Mouse (Mus musculus) midbrain, embryonic 12.5 days (tissue): ENCODE results near the gene B4galt1. TPM values are rescaled to one million over a fixed set of nuclear protein-coding genes. Genes with fewer than 3 reads are reported as not detected.

Experiments
- ATAC-seq: fragments of 200-750 bp; cut with Nextera tagmentation; 2 replicates; pipeline ENCODE4 v1.8.0; 2017; ENCODE audit warnings: low read depth, moderate TSS enrichment, moderate library complexity; ENCODE audit not compliant: low FRiP score
- H3K27ac ChIP-seq: fragments of 300-500 bp; sonication (generic); replicated peaks from 2 replicates; pipeline ENCODE4 v1.5.1; 2016; ENCODE audit warnings: mild to moderate bottlenecking
- H3K27me3 ChIP-seq: fragments of 300-500 bp; sonication (generic); 2 replicates; pipeline ENCODE4 v1.6.1; 2016; ENCODE audit warnings: mild to moderate bottlenecking
- H3K36me3 ChIP-seq: fragments of 300-500 bp; sonication (generic); 2 replicates; pipeline ENCODE4 v1.6.1; 2016
- H3K4me1 ChIP-seq: fragments of 300-500 bp; sonication (generic); 2 replicates; pipeline ENCODE4 v1.6.1; 2016
- H3K4me2 ChIP-seq: fragments of 300-500 bp; sonication (generic); replicated peaks from 2 replicates; pipeline ENCODE4 v1.6.1; 2016; ENCODE audit warnings: mild to moderate bottlenecking, moderate library complexity
- H3K4me3 ChIP-seq: fragments of 300-500 bp; sonication (generic); 2 replicates; pipeline ENCODE4 v1.5.1; 2016; ENCODE audit warnings: mild to moderate bottlenecking
- H3K9ac ChIP-seq: fragments of 300-500 bp; sonication (generic); replicated peaks from 2 replicates; pipeline ENCODE4 v1.6.1; 2016; ENCODE audit warnings: mild to moderate bottlenecking, moderate library complexity
- H3K9me3 ChIP-seq: fragments of 300-500 bp; sonication (generic); 2 replicates; pipeline ENCODE4 v1.6.1; 2016; ENCODE audit warnings: mild to moderate bottlenecking
- WGBS: fragments of 180-500 bp; shearing (Covaris S2); methylation state at CpG from one replicate; pipeline ENCODE4 v1.1.7; 2016; 5-methylcytosine and 5-hydroxymethylcytosine counted together
- polyA plus RNA-seq: library from polyadenylated mRNA; unstranded; fragments of >200 nt; fragmentation: Nextera tagmentation; extraction: Ambion mirVana; gene quantifications from 2 replicates; pipeline ENCODE4 v1.2.1, GENCODE M21; 2016

The B4galt1 gene
- polyA plus RNA-seq, 1 experiment from 2014 or later, result 15.2 TPM

DNA sequence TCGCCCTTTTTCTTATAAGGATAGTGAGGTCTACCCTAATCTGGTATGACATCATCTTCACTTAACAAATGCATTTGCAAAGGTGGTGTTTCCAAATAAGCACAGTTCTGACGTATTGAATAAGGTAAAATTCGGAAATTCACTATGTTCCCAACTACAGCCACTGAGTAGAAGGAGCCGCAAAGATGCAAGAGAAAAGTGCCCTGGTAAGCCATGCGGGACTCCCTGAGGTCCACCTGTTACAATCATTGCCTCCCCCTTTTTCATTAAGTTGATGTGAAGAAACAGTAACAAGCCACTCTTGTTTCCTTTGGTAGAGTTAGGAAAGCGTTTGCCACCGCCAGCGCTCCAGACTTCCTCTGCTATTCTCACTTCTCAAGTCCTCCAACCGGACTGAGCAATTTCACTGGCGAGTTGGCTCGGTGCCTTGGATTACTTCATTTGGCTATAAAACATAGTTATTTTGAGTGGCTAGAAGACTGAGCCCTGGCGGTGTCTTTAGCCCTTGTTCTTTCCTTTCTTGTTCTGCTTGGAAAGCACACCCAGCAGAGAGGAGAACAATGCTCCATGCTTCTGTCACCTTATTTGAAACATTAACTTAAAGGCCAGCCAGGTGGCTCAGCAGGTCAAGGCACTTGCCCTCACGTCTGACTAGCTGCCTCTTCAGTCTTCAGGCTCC, 14.9 kb upstream of the B4galt1 start:
- no peaks in the 10 kb centered on the region for H3K36me3 ChIP-seq
- no peak overlapping the region for H3K4me3 ChIP-seq
- no peak for ATAC-seq
- H3K9ac ChIP-seq, result no peak overlapping the region
- no peak overlapping the region for H3K27ac ChIP-seq
- no peaks in the 10 kb centered on the region for H3K27me3 ChIP-seq
- no peaks in the 10 kb centered on the region for H3K4me1 ChIP-seq
- no peak overlapping the region for H3K4me2 ChIP-seq
- no peaks in the 10 kb centered on the region for H3K9me3 ChIP-seq
- WGBS, result 82% methylated on average over 13 of the region's 13 CpGs

DNA sequence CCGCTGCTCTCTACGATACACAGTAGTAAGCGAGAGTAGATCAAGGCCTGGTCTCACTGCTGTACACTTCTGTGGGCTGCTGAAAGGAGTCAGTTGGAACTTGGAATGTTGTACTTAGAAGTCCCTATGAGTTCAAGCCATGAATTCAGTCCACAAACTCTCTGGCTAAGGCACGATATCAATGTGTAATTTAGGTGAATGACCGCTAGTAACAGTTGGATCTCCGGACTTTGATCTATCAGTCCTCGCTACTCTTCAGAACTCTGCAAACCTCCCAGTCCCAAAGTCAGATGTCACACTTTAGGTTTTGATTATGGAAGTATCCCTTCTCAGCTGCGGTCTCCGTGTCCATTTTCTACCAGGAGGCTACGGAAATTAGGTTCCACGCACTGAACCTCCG, 10.6 kb upstream of the B4galt1 start:
- ATAC-seq, result no peak
- WGBS, result 96% methylated on average over 12 of the region's 12 CpGs
- no peaks in the 10 kb centered on the region for H3K27me3 ChIP-seq
- no peaks in the 10 kb centered on the region for H3K9me3 ChIP-seq
- H3K27ac ChIP-seq, result no peak overlapping the region
- no peak overlapping the region for H3K4me3 ChIP-seq
- H3K4me2 ChIP-seq, result no peak overlapping the region
- H3K36me3 ChIP-seq, result no peaks in the 10 kb centered on the region
- H3K4me1 ChIP-seq, result no peaks in the 10 kb centered on the region
- H3K9ac ChIP-seq, result no peak overlapping the region

DNA sequence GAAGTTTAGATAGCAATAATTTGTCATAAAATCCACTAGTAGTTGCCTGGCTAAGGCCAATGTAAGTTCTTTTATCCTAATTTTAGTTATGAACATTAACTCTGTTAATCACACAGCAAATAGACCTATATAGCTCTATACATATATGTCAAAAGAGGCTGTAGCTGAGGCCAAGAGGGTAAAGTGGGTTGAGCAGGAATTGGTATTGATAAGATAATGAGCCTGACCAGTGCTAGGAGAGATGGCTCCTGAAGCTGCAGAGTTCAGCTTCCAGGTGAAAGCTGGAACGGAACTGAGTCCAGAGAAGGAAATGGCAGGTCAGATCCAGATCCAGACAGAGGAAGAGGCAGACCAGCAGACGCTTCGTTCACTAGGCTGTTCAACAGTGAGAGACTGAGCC, 9.5 kb upstream of the B4galt1 start:
- Histone ChIP-seq H3K9me3 (no peaks in the 10 kb centered on the region), H3K4me1 (no peaks in the 10 kb centered on the region), H3K36me3 (no peaks in the 10 kb centered on the region), H3K4me2 (no peak overlapping the region), H3K9ac (no peak overlapping the region), H3K27ac (no peak overlapping the region), H3K4me3 (no peak overlapping the region), H3K27me3 (no peaks in the 10 kb centered on the region)
- ATAC-seq, result no peak
- WGBS, result 73% methylated on average over 3 of the region's 3 CpGs

DNA sequence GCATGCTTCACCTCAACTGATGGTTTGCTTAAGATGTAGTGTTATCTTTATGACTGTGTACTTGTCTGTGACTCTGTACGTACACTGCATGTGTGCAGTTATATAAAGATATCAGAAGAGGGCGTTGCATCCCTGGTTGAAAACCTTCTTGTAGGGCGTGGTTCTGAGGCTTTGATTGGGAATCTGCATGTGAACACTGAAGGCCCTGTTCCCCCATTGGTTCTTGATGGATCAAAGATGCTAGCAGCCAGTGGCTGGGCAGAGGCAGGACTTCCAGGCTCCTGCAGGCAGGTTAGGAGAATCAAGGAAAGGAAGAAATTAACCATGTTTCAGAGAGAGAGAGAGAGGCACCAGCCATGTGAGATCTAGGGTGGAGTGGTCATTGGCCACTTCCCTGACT, 7.3 kb upstream of the B4galt1 start:
- Histone ChIP-seq H3K4me2 (no peak overlapping the region), H3K9me3 (no peaks in the 10 kb centered on the region), H3K9ac (no peak overlapping the region), H3K27ac (no peak overlapping the region), H3K4me3 (no peak overlapping the region), H3K4me1 (no peaks in the 10 kb centered on the region), H3K36me3 (no peaks in the 10 kb centered on the region), H3K27me3 (no peaks in the 10 kb centered on the region)
- WGBS, result 77% methylated on average over 3 of the region's 3 CpGs
- no peak for ATAC-seq

DNA sequence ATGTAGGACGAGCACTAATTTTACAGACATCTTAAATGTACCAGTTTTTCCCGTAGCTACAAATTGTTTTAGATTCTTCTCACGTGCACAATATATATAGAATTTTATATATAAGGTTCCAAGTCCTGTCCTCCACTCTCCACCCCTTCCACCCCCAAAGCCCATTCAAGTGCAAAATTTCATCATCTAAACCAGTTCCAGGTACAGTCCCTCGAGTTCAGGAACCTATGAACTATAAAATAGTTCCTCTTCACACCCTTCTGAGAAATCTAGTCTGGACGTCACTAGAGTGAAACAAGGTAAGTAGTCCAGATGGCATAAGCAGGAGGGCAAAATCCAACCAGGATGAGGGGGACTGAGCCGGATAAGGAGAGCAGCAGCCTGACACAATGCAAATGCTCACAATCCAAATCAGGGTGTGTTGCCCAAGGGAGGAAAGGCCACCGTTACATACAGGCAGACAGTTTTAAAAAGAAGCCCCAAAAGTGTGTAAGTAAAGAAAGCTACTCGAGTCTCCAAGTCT, 4.1 kb upstream of the B4galt1 start:
- no peaks in the 10 kb centered on the region for H3K9me3 ChIP-seq
- 85% methylated on average over 8 of the region's 8 CpGs for WGBS
- H3K9ac ChIP-seq, result no peak overlapping the region
- no peak overlapping the region for H3K4me3 ChIP-seq
- no peak overlapping the region for H3K27ac ChIP-seq
- peaks cover 10% of the 10 kb centered on the region for H3K4me1 ChIP-seq
- H3K4me2 ChIP-seq, result no peak overlapping the region
- no peak for ATAC-seq
- H3K36me3 ChIP-seq, result no peaks in the 10 kb centered on the region
- no peaks in the 10 kb centered on the region for H3K27me3 ChIP-seq

DNA sequence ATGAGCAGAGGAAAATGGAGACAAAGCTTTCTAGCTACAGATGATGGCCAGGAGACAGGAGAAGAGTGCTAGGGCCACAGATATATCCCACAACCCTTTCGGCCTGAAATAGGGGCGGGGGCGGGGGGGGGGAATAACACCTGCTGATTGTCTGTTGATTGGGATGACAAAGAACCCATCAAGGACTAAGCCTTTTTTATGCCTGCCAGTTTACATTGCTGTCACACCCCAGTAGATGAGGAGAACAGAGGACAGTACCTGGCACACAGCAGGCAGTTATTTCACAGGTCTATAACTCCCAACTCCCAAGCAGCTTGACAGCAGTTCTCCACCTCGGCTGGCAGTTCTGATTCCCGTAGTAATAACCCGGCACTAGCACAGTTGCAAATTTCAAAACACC, 2.8 kb upstream of the B4galt1 start:
- Histone ChIP-seq H3K4me3 (no peak overlapping the region), H3K9ac (no peak overlapping the region), H3K4me2 (no peak overlapping the region), H3K27ac (no peak overlapping the region), H3K9me3 (no peaks in the 10 kb centered on the region), H3K36me3 (no peaks in the 10 kb centered on the region), H3K4me1 (peaks cover 23% of the 10 kb centered on the region), H3K27me3 (no peaks in the 10 kb centered on the region)
- no peak for ATAC-seq
- WGBS, result 59% methylated on average over 6 of the region's 6 CpGs

DNA sequence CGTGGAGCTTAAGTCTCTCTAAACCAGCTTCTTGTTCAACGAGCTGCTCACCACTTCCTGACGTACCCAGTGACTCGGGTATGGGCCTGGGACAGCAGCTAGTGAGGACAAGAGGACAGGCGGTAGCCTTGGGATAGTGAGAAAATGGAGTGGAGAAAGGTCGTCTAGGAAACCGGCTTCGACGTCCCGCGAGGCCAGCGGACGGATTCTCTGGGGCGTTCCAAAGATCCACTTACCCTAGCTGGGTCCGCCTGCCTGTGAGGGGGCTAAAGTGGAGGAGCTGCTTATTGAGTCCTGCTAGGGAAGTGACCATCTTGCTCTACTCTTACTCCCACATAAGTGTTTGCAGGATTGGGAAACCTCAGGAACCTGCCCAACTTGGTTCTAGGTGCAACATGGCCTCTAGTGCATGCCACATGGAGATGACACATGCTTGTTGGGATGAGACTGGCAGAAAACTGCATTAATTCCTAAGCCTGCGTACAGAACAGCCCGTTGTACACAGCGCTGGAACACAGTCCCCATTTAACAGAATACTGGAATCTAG, 655 bp upstream of the B4galt1 start:
- Histone ChIP-seq H3K9ac (peak overlapping the region; percentile 89; the same call in 1 of the 2 replicates), H3K4me3 (peak overlapping the region; percentile 74), H3K9me3 (no peaks in the 10 kb centered on the region), H3K36me3 (no peaks in the 10 kb centered on the region), H3K4me1 (peaks cover 35% of the 10 kb centered on the region), H3K4me2 (peak overlapping the region; percentile 77), H3K27ac (peak overlapping the region; percentile 90), H3K27me3 (no peaks in the 10 kb centered on the region)
- 13% methylated on average over 18 of the region's 18 CpGs for WGBS
- ATAC-seq, result no peak; the same call in 1 of the 2 replicates

DNA sequence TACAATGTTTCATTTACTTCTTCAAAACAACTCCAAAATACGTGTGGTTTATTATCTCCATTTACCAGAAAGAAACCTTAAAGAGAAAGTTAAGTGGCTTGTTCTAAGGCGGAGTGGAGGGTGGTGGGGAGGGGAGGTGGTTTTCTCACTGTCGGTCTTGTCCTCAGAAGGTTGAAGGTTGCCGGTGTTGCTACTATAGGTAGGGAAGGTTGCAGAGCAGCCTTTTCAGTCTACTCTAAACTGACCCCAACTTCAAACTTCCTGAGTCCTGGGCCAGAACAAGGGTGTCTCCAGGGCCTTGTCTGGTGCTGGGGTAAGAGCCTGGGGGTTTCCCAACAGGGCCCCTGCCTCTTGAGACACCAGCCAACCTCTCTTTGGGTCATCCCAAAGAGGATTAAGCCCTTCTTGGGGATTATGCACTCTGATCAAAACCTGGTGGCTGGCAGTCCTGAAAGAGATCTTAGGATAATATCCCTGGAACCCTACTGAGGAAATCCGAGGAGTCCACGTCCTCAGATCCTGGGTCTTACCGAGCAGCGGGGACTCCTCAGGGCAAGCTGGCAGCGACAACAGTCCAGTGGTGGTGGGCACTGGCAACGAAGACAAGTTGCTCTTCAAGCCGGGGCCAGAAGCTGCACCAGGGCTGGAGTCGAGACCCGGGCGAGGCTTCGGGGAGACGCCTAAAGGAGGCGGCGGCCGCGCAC, 792 bp downstream of the B4galt1 start:
- peak overlapping the region; percentile 74 for H3K4me3 ChIP-seq
- H3K9me3 ChIP-seq, result no peaks in the 10 kb centered on the region
- H3K4me1 ChIP-seq, result peaks cover 35% of the 10 kb centered on the region
- H3K36me3 ChIP-seq, result no peaks in the 10 kb centered on the region
- peak overlapping the region; percentile 90 for H3K27ac ChIP-seq
- H3K27me3 ChIP-seq, result no peaks in the 10 kb centered on the region
- no peak for ATAC-seq
- WGBS, result 1% methylated on average over 20 of the region's 20 CpGs
- H3K9ac ChIP-seq, result peak overlapping the region; percentile 89
- peak overlapping the region; percentile 77 for H3K4me2 ChIP-seq

DNA sequence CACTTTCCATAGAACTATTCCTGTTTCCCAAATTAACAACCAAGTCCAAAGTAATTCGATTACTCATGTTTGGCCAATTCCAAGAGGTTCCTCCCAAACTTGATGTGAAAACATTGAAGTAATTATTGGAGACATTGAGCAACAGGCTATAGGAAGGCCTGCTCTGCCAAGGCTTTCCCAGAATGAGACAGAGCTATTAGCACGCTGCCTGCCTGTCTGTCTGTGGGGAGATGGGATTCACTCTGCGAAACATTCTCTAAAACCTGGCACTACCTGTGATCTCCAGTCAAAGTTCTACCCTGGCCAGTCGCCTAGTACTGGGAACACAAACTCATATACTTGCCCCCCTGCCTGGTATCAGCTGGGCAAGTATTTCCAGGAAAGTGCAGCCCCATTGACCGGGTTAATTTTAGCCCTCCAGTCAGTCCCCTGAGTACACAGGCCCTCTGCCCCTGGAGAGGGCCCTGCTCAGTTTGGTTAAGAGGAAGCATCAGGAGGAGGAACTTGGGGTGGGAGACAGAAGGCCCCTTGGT, 1.5 kb downstream of the B4galt1 start:
- H3K9me3 ChIP-seq, result no peaks in the 10 kb centered on the region
- 0 out of 2 replicates have a peak overlapping the region, but pooled peaks have one; percentile 30 for H3K27ac ChIP-seq
- peak overlapping the region; percentile 74 for H3K4me3 ChIP-seq
- H3K4me1 ChIP-seq, result peaks cover 35% of the 10 kb centered on the region
- H3K9ac ChIP-seq, result peak overlapping the region; percentile 89
- H3K27me3 ChIP-seq, result no peaks in the 10 kb centered on the region
- ATAC-seq, result no peak
- H3K4me2 ChIP-seq, result peak overlapping the region; percentile 77
- whole genome bisulfite sequencing, result 35% methylated on average over 5 of the region's 5 CpGs
- H3K36me3 ChIP-seq, result no peaks in the 10 kb centered on the region

DNA sequence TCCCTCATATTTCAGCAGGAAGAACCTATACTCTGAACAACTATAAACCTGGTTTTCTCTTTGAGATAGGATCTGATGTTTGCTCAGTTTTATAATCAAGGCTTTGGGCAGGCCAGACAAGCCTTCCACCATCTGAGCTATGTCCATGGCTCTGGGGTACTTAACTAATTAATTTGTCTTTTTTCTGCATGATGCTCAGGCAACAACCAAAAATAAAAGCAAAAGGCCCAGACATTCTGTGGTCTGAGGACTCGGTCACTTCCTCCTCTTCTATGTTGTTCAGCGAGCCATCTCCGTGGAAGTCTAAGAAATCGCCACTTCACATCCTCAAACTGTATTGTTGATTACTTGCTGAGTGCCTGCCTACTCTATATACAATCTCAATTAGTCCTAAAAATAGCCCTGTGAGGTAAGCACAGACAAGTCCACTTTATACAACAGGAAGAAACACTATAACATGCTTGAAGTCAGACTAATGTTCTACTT, 2.0 kb downstream of the B4galt1 start:
- H3K4me1 ChIP-seq, result peaks cover 35% of the 10 kb centered on the region
- peak overlapping the region; percentile 74 for H3K4me3 ChIP-seq
- no peaks in the 10 kb centered on the region for H3K9me3 ChIP-seq
- peak overlapping the region; percentile 77 for H3K4me2 ChIP-seq
- H3K9ac ChIP-seq, result peak overlapping the region; percentile 89; the same call in 1 of the 2 replicates
- no peak for ATAC-seq
- WGBS, result 70% methylated on average over 4 of the region's 4 CpGs
- no peaks in the 10 kb centered on the region for H3K36me3 ChIP-seq
- no peak overlapping the region for H3K27ac ChIP-seq
- H3K27me3 ChIP-seq, result no peaks in the 10 kb centered on the region

DNA sequence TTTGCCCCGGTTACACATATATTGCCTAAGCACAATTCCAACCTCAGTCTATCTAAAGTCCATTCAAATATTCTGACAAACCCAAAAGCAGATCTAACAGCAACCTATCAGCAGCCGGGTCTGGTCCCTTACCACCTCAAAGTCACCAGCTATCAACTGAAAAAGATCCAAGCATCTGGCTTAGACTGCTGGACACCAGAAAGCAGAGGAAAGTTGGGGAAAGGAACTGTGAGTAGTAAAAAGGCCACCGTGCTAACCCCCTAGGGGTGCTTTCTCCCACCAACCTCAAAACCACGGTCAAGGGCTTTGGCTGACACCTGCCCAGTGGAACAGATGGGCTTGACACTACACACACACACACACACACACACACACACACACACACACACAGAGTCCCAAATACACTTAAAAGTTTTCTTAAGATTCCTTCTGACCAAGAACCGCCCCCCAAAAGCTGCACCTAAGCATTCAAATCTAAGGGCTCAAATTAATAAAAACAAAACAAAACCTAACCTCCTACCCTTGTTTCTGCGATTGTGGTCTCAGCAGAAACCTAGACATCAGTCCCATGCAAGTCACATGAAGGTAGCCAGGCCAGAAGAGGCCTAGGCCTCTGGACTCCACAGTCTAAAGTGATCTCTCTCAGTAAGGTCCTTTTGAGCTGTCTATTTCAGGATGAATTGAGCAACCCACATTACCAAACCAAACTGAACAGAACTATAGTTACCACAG, 2.6 kb downstream of the B4galt1 start:
- Histone ChIP-seq H3K4me1 (peaks cover 35% of the 10 kb centered on the region), H3K27me3 (no peaks in the 10 kb centered on the region), H3K27ac (no peak overlapping the region), H3K4me2 (peak overlapping the region; percentile 77), H3K4me3 (no peak overlapping the region), H3K36me3 (no peaks in the 10 kb centered on the region), H3K9me3 (no peaks in the 10 kb centered on the region), H3K9ac (peak overlapping the region; percentile 89; the same call in 1 of the 2 replicates)
- WGBS, result 83% methylated on average over 6 of the region's 6 CpGs
- no peak for ATAC-seq
